Comparison of ENCODE assay signal across 8 mouse cellular contexts in the genomic region with DNA sequence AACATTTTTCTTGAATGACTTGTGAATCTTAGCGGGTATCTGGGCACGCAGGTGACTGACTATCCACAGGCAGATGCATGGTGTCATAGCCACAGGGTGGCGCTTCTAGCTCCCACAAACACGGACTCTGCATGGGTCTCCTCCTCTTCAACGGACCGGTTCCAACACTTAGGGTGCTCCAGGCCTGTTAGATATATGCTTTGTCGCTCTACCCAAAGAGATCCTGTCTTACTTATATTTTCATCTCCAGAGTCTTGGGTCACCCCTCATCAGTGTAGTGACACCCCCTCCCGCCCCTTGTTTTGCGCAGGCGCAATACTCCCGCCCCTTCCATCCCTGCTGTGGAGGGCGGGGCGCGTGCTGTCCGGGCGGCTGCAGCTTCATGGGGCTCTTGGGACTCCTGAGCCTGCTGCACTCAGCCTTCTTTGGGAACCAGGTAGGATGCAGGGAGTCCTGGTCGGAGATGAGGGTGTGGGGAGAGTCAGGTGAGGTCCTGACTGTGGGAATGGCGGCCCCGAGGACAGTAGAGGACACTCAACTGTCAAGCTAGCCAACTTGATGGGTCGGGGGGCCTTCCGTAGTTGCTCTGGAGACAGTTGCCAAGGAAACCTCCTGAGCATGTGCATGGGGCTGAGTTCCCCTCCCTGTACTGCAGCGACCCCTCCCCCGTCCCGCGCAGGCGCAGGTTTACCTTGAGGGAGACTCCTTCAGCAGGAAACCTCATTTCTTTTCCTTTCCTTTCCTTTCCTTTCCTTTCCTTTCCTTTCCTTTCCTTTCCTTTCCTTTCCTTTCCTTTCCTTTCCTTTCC. TPM values are rescaled to one million over a fixed set of nuclear protein-coding genes. Genes with fewer than 3 reads are reported as not detected.
A peak's percentile ranks its signal among the peaks of the same experiment; 100 is the strongest.
DNase-seq lines count a peak whose midpoint lies in the region; ATAC-seq and TF ChIP-seq lines count a peak whose summit lies in the region.

Gene Apc2, plus strand, starts transcription at position 360 of the 808 bp plus-strand sequence.

- peak within 1 kb of the TSS; percentile 94 for H3K27ac ChIP-seq in left cerebral cortex, adult 2 months

- ATAC-seq in megakaryocyte, adult 5-6 weeks (ENCODE audit: poor library complexity, severe bottlenecking) = peak; percentile 50

- H3K4me3 ChIP-seq in left cerebral cortex, adult 2 months = peak within 1 kb of the TSS; percentile 62

- peak; percentile 73 for TF ChIP-seq CTCF in left cerebral cortex, adult 2 months (IDR thresholded peaks at IDR 0.05)

- intact Hi-C loops in left cerebral cortex, adult 2 months (cut with DNase I) = loop anchor here (2.0 kb wide), 1 partner anchor 79 kb away; no protein-coding TSS in a partner anchor

- DNase-seq in adipocyte (ENCODE audit: low spot score) = peak; percentile 45
- peak; percentile 83 for DNase-seq in embryo, embryonic 10 days (ENCODE audit: low spot score)
- peak; percentile 53 to 69 for DNase-seq in gastrocnemius, adult 8-10 months (ENCODE audit: low spot score in 2 of 2)
- DNase-seq in induced T-regulatory cell, adult 2 months (ENCODE audit: low read depth) = peak; percentile 87
- DNase-seq in left cerebral cortex, adult 2 months (ENCODE audit: extremely low spot score in 1 of 2, low spot score in 2 of 2) = peak; percentile 77 to 78
- DNase-seq in right cerebral cortex, adult 2 months (ENCODE audit: low spot score in 2 of 2) = peak; percentile 78 to 88
- DNase-seq in urinary bladder, postnatal 14 days (ENCODE audit: low spot score) = peak; percentile 67

RNA-seq across cellular contexts. Expression of gene Apc2, which starts in this region (rescaled TPM):
- under 1 TPM; 0.24 to 0.54 (median 0.31) TPM for total RNA-seq in gastrocnemius, adult 8-10 months (2022)
- total RNA-seq in left cerebral cortex, adult 2 months (2021) = 100 to 1,000 TPM; 111 to 113 TPM
- total RNA-seq in megakaryocyte, adult 5-6 weeks (2015) = not detected in 2 replicates
- total RNA-seq in megakaryocyte, adult 5-6 weeks (2017) = not detected in 2 replicates

Comparison
In these comparisons a context has a peak if more than half of its experiments do, and no peak if none do; other contexts are left out.
1. Peak in every context shown above with its lines: DNase-seq, ATAC-seq, H3K4me3 ChIP-seq and H3K27ac ChIP-seq.
2. RNA of gene Apc2 (total RNA-seq): 111 to 113 TPM in left cerebral cortex, adult 2 months; 0.24 to 0.54 TPM in gastrocnemius, adult 8-10 months and not detected in megakaryocyte, adult 5-6 weeks; every median in the first group is over 10 times any median in the second.
3. Peak in DNase-seq in gastrocnemius, adult 8-10 months; RNA of the gene not detected or under 1 TPM.
4. Peak in ATAC-seq in megakaryocyte, adult 5-6 weeks; RNA of the gene not detected or under 1 TPM.